Mouse (Mus musculus) bone marrow macrophage, adult 2 months (primary cell): Measurements from ENCODE around the gene Iscu.

Source experiments
- CTCF ChIP-seq: IDR thresholded peaks from 2 replicates; pipeline ENCODE4 v1.5.1; 2012; ENCODE audit warnings: low read depth, mild to moderate bottlenecking, low read length, moderate library complexity
- POLR2A ChIP-seq: IDR thresholded peaks from 2 replicates; pipeline ENCODE4 v1.6.1; 2012; ENCODE audit warnings: mild to moderate bottlenecking, low read depth, low read length, borderline replicate concordance

DNA sequence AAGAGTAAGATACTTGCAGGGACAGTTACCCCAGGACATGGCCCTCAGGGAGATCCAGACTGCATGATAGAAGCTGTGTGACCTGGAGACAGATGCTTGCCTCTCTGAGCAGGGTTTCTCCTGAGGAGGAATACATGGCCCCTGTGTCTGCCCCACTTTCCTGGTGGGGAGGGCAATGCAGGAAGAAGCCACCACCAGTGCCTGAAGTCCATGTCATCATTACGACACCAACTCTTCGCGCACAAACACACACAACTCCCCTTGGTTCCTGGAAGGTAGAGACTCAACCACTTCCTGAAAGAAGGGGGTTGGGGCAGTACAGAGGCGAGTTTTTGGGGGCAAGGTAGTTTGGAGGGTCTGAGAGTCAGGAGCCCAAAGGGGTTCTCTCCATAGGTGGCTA is 51.7 kb downstream of the Iscu start:
- no peak for TF ChIP-seq POLR2A
- TF ChIP-seq CTCF = no peak
